In genomic region chr1:78737646-78738045, GRCm38 (mm10) we compare ENCODE assay signal across 27 mouse cellular contexts.
DNase-seq lines count a peak whose midpoint lies in the region; ATAC-seq lines count a peak whose summit lies in the region.
"Had no signal": no experiment of that assay in that cellular context is flagged by ENCODE, and none has a peak within 500 bp of the region (broad histone marks: within the 10 kb centered on the region; RNA-seq: fewer than 3 reads in every experiment).

No protein-coding gene starts in this region.

- H3K27ac ChIP-seq in heart, embryonic 13.5 days (replicated peaks) = 0 out of 2 replicates have a peak overlapping the region, but pooled peaks have one; percentile 25
- no peak overlapping the region for H3K27ac ChIP-seq in midbrain, embryonic 11.5 days (ENCODE audit: low read depth, low read length)
- no peak overlapping the region for H3K27ac ChIP-seq in midbrain, embryonic 15.5 days
- H3K27ac ChIP-seq: embryonic facial prominence, embryonic 10.5 days; embryonic facial prominence, embryonic 13.5 days; forebrain, embryonic 13.5 days; heart, embryonic 15.5 days; hindbrain, embryonic 14.5 days; hindbrain, postnatal 0 days had no signal

- no peaks in the 10 kb centered on the region for H3K27me3 ChIP-seq in heart, embryonic 13.5 days (replicated peaks)
- H3K27me3 ChIP-seq in midbrain, embryonic 11.5 days (ENCODE audit: control insufficient read depth, insufficient read depth, low read length) = no peaks in the 10 kb centered on the region
- H3K27me3 ChIP-seq in midbrain, embryonic 15.5 days (replicated peaks) = no peaks in the 10 kb centered on the region
- H3K27me3 ChIP-seq: embryonic facial prominence, embryonic 13.5 days; forebrain, embryonic 13.5 days; heart, embryonic 15.5 days had no signal

- H3K4me2 ChIP-seq in heart, embryonic 13.5 days = no peak overlapping the region
- H3K4me2 ChIP-seq in midbrain, embryonic 11.5 days = no peak overlapping the region
- no peak overlapping the region for H3K4me2 ChIP-seq in midbrain, embryonic 15.5 days
- H3K4me2 ChIP-seq: embryonic facial prominence, embryonic 13.5 days; forebrain, embryonic 13.5 days; heart, embryonic 15.5 days; hindbrain, embryonic 14.5 days had no signal

- no peak overlapping the region for H3K4me3 ChIP-seq in heart, embryonic 13.5 days
- no peak overlapping the region for H3K4me3 ChIP-seq in midbrain, embryonic 11.5 days (ENCODE audit: low read depth, low read length)
- no peak overlapping the region for H3K4me3 ChIP-seq in midbrain, embryonic 15.5 days
- H3K4me3 ChIP-seq: embryonic facial prominence, embryonic 10.5 days; embryonic facial prominence, embryonic 13.5 days; erythroblast, embryonic 14.5 days; forebrain, embryonic 13.5 days; heart, embryonic 15.5 days had no signal

- WGBS in heart, embryonic 13.5 days = 49% methylated on average over 5 of the region's 5 CpGs
- WGBS in midbrain, embryonic 11.5 days = 69% methylated on average over 5 of the region's 5 CpGs
- 78% methylated on average over 5 of the region's 5 CpGs for WGBS in midbrain, embryonic 15.5 days

- H3K9me3 ChIP-seq in heart, embryonic 13.5 days = no peaks in the 10 kb centered on the region; the same call in 1 of the 2 replicates
- no peaks in the 10 kb centered on the region for H3K9me3 ChIP-seq in midbrain, embryonic 11.5 days (ENCODE audit: control insufficient read depth, low read length)
- H3K9me3 ChIP-seq in midbrain, embryonic 15.5 days = no peaks in the 10 kb centered on the region
- H3K9me3 ChIP-seq: embryonic facial prominence, embryonic 13.5 days; forebrain, embryonic 13.5 days; heart, embryonic 15.5 days had no signal

- ATAC-seq in heart, embryonic 13.5 days (ENCODE audit: extremely low read depth, insufficient number of reproducible peaks, low FRiP score, low TSS enrichment) = no peak
- no peak for ATAC-seq in midbrain, embryonic 11.5 days (ENCODE audit: low FRiP score)
- ATAC-seq in midbrain, embryonic 15.5 days (replicated peaks) = no peak
- ATAC-seq: CD4-positive, CD25-positive, alpha-beta regulatory T cell, adult 4 months; forebrain, embryonic 13.5 days; forebrain, embryonic 16.5 days; hindbrain, postnatal 0 days; inflammation-experienced regulatory T-cells, adult 6 months; intestine, embryonic 16.5 days had no signal

- no peak for DNase-seq in heart, adult 8-10 months (ENCODE audit: low spot score)
- DNase-seq in midbrain, embryonic 11.5 days (ENCODE audit: low spot score, missing footprints) = peak; percentile 78
- DNase-seq in mesoderm, embryonic 11.5 days (ENCODE audit: low read depth, low spot score) = peak; percentile 47
- DNase-seq in ovary, postnatal 10 days (ENCODE audit: low spot score) = no peak
- DNase-seq: adrenal gland, adult 2 months; adrenal gland, postnatal 14 days; cerebellum, adult 11 months; cerebellum, adult 2 months; cerebellum, adult 9-11 months; cerebellum, postnatal 25 days; gastrocnemius, postnatal 10 days; gastrocnemius, postnatal 36 days; heart, postnatal 14 days; heart, postnatal 4 days had no signal

- H3K36me3 ChIP-seq in heart, embryonic 13.5 days = no peaks in the 10 kb centered on the region
- H3K36me3 ChIP-seq in midbrain, embryonic 11.5 days (ENCODE audit: control insufficient read depth, insufficient read depth, low read length) = no peaks in the 10 kb centered on the region
- no peaks in the 10 kb centered on the region for H3K36me3 ChIP-seq in midbrain, embryonic 15.5 days (replicated peaks)
- H3K36me3 ChIP-seq: embryonic facial prominence, embryonic 10.5 days; embryonic facial prominence, embryonic 13.5 days; heart, embryonic 15.5 days had no signal

- H3K4me1 ChIP-seq in heart, embryonic 13.5 days = peaks cover 18% of the 10 kb centered on the region
- no peaks in the 10 kb centered on the region for H3K4me1 ChIP-seq in midbrain, embryonic 11.5 days (ENCODE audit: control insufficient read depth, insufficient read depth, low read length)
- H3K4me1 ChIP-seq in midbrain, embryonic 15.5 days = 0 out of 2 replicates have a peak, but pooled peaks cover 4% of the 10 kb centered on the region
- H3K4me1 ChIP-seq: embryonic facial prominence, embryonic 13.5 days; forebrain, embryonic 13.5 days had no signal

- H3K9ac ChIP-seq in heart, embryonic 13.5 days = no peak overlapping the region
- H3K9ac ChIP-seq in midbrain, embryonic 11.5 days (ENCODE audit: low read length) = no peak overlapping the region
- H3K9ac ChIP-seq in midbrain, embryonic 15.5 days = no peak overlapping the region
- H3K9ac ChIP-seq: embryonic facial prominence, embryonic 13.5 days; forebrain, embryonic 13.5 days; heart, embryonic 15.5 days; hindbrain, embryonic 14.5 days had no signal

Comparison
In these comparisons a context has a peak if more than half of its experiments do, and no peak if none do; other contexts are left out.
1. DNase-seq: peak in midbrain, embryonic 11.5 days (single experiment) and mesoderm, embryonic 11.5 days (single experiment); none in heart, adult 8-10 months (single experiment) and ovary, postnatal 10 days (single experiment).